Mouse (Mus musculus) liver, embryonic 14.5 days (tissue): Measurements from ENCODE around the gene Gjb4. TPM values are rescaled to one million over a fixed set of nuclear protein-coding genes. Genes with fewer than 3 reads are reported as not detected.

Experiments used
- ATAC-seq: fragments of 200-750 bp; cut with Nextera tagmentation; 2 replicates; pipeline ENCODE4 v1.8.0; 2017; ENCODE audit warnings: moderate number of reproducible peaks, mild to moderate bottlenecking, moderate library complexity; ENCODE audit not compliant: insufficient read depth
- DNase-seq, 3 experiments: peaks; one replicate each; pipeline ENCODE4 v3.0.0-alpha.2; 2012 to 2013; ENCODE audit warnings: low read depth in 3 of 3, low spot score in 3 of 3
- H3K27ac ChIP-seq: fragments of 300-500 bp; sonication (generic); 2 replicates; pipeline ENCODE4 v1.5.1; 2014; ENCODE audit warnings: moderate library complexity, mild to moderate bottlenecking, control low read depth, inconsistent platforms
- H3K27me3 ChIP-seq: fragments of 300-500 bp; sonication (generic); 2 replicates; pipeline ENCODE4 v1.6.1; 2014; ENCODE audit warnings: mild to moderate bottlenecking, low read length, moderate library complexity; ENCODE audit not compliant: control insufficient read depth, insufficient read depth
- H3K36me3 ChIP-seq: fragments of 300-500 bp; sonication (generic); replicated peaks from 2 replicates; pipeline ENCODE4 v1.6.1; 2014; ENCODE audit warnings: low read depth; ENCODE audit not compliant: control insufficient read depth, insufficient read depth
- H3K4me1 ChIP-seq, 2 experiments: fragments of 200-500 bp in 1 of 2; fragments of 300-500 bp in 1 of 2; sonication (generic) in 1 of 2; replicated peaks; 2 replicates each; pipeline ENCODE4 v1.6.1; 2012 to 2014; ENCODE audit warnings: antibody characterized with exemption in 1 of 2, inconsistent platforms in 1 of 2, low read length in 1 of 2; ENCODE audit not compliant: control insufficient read depth in 2 of 2, insufficient read depth in 2 of 2
- H3K4me2 ChIP-seq: fragments of 300-500 bp; sonication (generic); 2 replicates; pipeline ENCODE4 v1.6.1; 2014; ENCODE audit warnings: low read depth, mild to moderate bottlenecking, control low read depth, moderate library complexity
- H3K4me3 ChIP-seq, 2 experiments: fragments of 200-500 bp in 1 of 2; fragments of 300-500 bp in 1 of 2; sonication (generic) in 1 of 2; 2 replicates each; pipeline ENCODE4 v1.5.1; 2012 to 2014; ENCODE audit warnings: low read depth in 2 of 2, low read length in 2 of 2, mild to moderate bottlenecking in 2 of 2, control low read depth in 1 of 2, inconsistent platforms in 1 of 2, moderate library complexity in 1 of 2; ENCODE audit not compliant: insufficient read depth in 1 of 2
- H3K9ac ChIP-seq: fragments of 300-500 bp; sonication (generic); replicated peaks from 2 replicates; pipeline ENCODE4 v1.6.1; 2014; ENCODE audit warnings: mild to moderate bottlenecking, control low read depth, moderate library complexity
- H3K9me3 ChIP-seq: fragments of 300-500 bp; sonication (generic); 2 replicates; pipeline ENCODE4 v1.6.1; 2016; ENCODE audit warnings: low read length, mixed read lengths; ENCODE audit not compliant: control insufficient read depth
- CTCF ChIP-seq: IDR thresholded peaks from 2 replicates; pipeline ENCODE4 v1.5.1; 2016; ENCODE audit warnings: antibody characterized with exemption, low read depth, control low read depth
- EP300 ChIP-seq: IDR thresholded peaks from 2 replicates; pipeline ENCODE4 v1.6.1; 2016; ENCODE audit warnings: antibody characterized with exemption, low read depth
- WGBS: fragments of 180-500 bp; shearing (Covaris S2); extraction: QIAGEN DNeasy Blood & Tissue Kit; methylation state at CpG from one replicate; pipeline ENCODE4 v1.1.7; 2014; ENCODE audit not compliant: insufficient replicate concordance; 5-methylcytosine and 5-hydroxymethylcytosine counted together
- polyA plus RNA-seq, 2 experiments: library from polyadenylated mRNA; depleted of rRNA in 1 of 2; stranded (reverse) in 1 of 2; unstranded in 1 of 2; fragments of >200 nt; fragmentation: Nextera tagmentation in 1 of 2; extraction: Ambion mirVana in 1 of 2; gene quantifications; 2 replicates each; pipeline versions ENCODE4 v1.2.1 to v1.2.3; 2012 to 2014

The Gjb4 gene
- polyA plus RNA-seq (2012; rRNA removed) (not detected in 2 replicates), polyA plus RNA-seq (2014; fragmentation: Nextera tagmentation; extraction: Ambion mirVana) (not detected in 2 replicates)

DNA sequence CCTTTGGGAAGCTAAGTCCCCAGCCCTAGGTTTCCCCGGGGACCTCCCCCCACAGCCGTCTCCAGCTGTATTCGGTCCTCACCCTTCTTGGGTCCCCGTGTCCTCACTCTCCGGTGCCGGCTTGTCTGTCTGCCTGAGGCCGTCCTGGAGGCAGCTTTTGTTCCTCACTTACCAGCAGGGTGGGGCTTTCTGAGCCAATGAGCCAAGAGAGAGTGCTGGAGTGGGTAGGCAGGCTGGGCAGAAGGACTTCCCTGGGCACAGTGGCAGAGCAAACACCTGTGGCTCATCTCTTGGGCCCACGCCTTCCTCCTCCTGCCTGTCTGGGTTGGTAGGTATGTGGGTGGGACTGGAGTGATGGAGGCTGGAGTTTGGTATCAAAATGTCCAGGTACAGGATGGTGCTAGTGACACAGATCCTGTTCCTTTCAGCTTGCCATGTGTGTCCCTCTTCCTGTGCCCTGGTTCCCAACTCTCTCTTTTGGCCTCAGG, at the start of gene Gjb4:
TSS of gene Gjb4 (minus strand) at position 131 of the 488 bp plus-strand sequence.
- WGBS = 62% methylated on average over 8 of the region's 8 CpGs
- Histone ChIP-seq H3K9me3 (no peaks in the 10 kb centered on the region), H3K27me3 (no peaks in the 10 kb centered on the region)

GRCm38 (mm10) chr4:127402614-127403013, 48.7 kb upstream of the Gjb4 start:
- no peaks in the 10 kb centered on the region for H3K9me3 ChIP-seq
- TF ChIP-seq EP300 (no peak), CTCF (no peak)
- H3K9ac ChIP-seq = no peak overlapping the region
- H3K27ac ChIP-seq = no peak overlapping the region
- 48% methylated on average over 3 of the region's 3 CpGs for WGBS
- no peak overlapping the region for H3K4me3 ChIP-seq
- H3K4me2 ChIP-seq = no peak overlapping the region
- no peaks in the 10 kb centered on the region for H3K36me3 ChIP-seq
- no peaks in the 10 kb centered on the region for H3K27me3 ChIP-seq
- no peaks in the 10 kb centered on the region for H3K4me1 ChIP-seq
- DNase-seq (no peak), ATAC-seq (no peak)

More for the DNA sequence above, at the start of gene Gjb4:
- DNase-seq (no peak), ATAC-seq (no peak)
- H3K9ac ChIP-seq = no peak within 1 kb of the TSS
- no peaks in the 10 kb centered on the region for H3K36me3 ChIP-seq
- no peak for TF ChIP-seq CTCF
- TF ChIP-seq EP300 = no peak
- no peak within 1 kb of the TSS for H3K4me3 ChIP-seq
- no peak within 1 kb of the TSS for H3K27ac ChIP-seq
- no peaks in the 10 kb centered on the region for H3K4me1 ChIP-seq
- H3K4me2 ChIP-seq = no peak within 1 kb of the TSS

DNA sequence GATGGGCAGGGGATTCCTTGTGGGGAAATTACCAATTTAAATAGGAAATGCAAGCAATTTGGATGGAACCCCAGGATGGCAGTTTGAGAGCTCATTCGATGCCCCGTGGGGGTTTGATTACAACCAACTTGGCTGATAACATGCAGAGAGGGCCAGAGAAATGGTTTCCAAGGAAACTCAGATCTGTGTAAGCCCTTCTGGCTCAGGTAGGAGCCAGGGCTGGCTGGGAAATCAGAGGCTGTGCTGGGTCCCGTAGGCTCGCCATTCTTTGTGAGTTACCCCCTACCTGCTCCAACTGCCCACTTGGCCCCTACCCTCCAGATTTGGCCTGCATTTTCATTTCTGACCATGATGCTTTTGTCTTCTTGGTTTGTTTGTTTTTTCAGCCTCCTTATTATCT, 48.3 kb upstream of the Gjb4 start:
- H3K27me3 ChIP-seq = no peaks in the 10 kb centered on the region
- DNase-seq (no peak), ATAC-seq (no peak)
- no peak overlapping the region for H3K4me2 ChIP-seq
- H3K27ac ChIP-seq = no peak overlapping the region
- H3K9ac ChIP-seq = no peak overlapping the region
- H3K9me3 ChIP-seq = no peaks in the 10 kb centered on the region
- no peak overlapping the region for H3K4me3 ChIP-seq
- TF ChIP-seq EP300 (no peak), CTCF (no peak)
- no peaks in the 10 kb centered on the region for H3K4me1 ChIP-seq
- 61% methylated on average over 4 of the region's 4 CpGs for WGBS
- H3K36me3 ChIP-seq = no peaks in the 10 kb centered on the region

DNA sequence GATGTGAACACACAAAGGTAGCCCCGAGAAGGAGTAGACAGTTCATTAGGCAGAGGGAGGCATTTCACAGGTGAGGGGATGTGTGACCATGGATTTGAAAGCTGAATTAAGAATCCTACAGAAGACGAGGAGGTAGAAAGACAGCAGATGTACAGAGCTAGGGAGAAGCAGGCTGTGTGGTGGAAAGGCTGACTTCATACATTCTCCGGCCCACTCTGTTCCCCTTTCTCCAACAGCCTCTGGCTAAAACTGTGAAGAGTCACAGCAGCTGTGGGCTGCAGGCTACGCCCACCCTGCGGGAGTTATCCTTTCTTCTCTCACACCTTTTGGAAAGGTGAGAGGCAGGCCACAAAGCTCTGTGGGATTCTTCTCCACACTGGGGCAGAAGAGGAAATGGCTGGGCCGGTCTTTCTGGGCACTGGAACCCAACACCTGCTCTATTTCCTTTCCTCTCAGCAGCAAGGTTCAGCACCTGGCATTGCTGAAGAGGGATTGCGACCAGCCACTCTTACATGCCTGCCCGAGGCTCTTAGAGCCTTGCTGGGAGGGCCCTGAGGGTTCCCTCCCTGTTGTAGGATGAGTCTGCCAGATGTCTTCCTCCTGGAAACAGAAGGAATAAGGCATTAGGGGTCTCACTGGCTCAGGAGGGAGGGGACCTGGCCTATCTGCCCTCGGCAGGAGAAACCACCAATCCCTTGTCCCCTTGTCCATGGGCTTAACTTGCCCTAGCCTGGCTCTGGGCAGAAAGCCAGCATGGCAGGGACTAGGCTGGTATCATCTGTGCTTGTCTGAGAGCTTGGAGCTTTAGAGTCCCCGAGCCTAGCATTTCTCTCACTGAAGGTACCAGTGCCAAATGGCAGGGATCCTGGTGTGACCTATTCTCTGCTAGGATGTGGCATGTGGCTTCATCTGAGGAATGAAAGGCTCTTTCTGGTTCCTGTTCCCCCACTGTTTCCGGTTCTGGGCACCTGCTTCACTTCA, 46.6 kb upstream of the Gjb4 start:
- no peak for TF ChIP-seq CTCF
- no peak for TF ChIP-seq EP300
- DNase-seq = no peak
- Histone ChIP-seq H3K4me2 (no peak overlapping the region), H3K4me1 (no peaks in the 10 kb centered on the region), H3K27ac (no peak overlapping the region), H3K9me3 (no peaks in the 10 kb centered on the region), H3K4me3 (no peak overlapping the region), H3K36me3 (no peaks in the 10 kb centered on the region), H3K9ac (no peak overlapping the region), H3K27me3 (no peaks in the 10 kb centered on the region)
- no peak for ATAC-seq
- 31% methylated on average over 11 of the region's 11 CpGs for WGBS

GRCm38 (mm10) chr4:127395591-127395990, 41.7 kb upstream of the Gjb4 start:
- TF ChIP-seq EP300 (no peak), CTCF (no peak)
- no peak overlapping the region for H3K27ac ChIP-seq
- ATAC-seq (no peak), DNase-seq (no peak)
- 15% methylated on average over 4 of the region's 4 CpGs for WGBS
- H3K9ac ChIP-seq = no peak overlapping the region
- no peaks in the 10 kb centered on the region for H3K27me3 ChIP-seq
- no peak overlapping the region for H3K4me2 ChIP-seq
- no peaks in the 10 kb centered on the region for H3K9me3 ChIP-seq
- H3K4me3 ChIP-seq = no peak overlapping the region
- no peaks in the 10 kb centered on the region for H3K4me1 ChIP-seq
- no peaks in the 10 kb centered on the region for H3K36me3 ChIP-seq
